Mouse (Mus musculus): ENCODE results near the gene Sult1b1. TPM values are rescaled to one million over a fixed set of nuclear protein-coding genes. Genes with fewer than 3 reads are reported as not detected.

Gene Sult1b1
- 0.91 and 1.2 TPM in 2 replicates for polyA plus RNA-seq (2015; fragmentation: Nextera tagmentation; extraction: Ambion mirVana)

DNA sequence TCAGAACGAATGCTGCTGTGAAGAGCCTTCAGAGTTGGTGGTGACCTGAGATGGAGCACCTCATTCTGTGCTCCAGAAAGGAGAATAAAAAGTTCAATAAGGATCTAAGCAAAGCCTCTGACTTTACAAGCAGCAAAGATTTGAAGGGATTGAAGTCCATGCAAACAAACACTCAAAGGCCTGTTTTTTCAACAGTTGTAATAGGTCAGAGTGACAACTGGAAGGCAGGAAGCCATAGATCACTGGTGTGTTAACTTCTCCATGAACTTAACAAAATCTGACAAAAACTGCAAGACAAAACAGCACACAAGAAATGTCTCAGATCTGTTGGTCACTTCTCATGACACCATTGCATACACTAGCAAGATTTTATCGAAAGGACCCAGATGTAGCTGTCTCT lies at the start of gene Sult1b1:
Gene Sult1b1, minus strand, starts transcription at position 85 of the 400 bp plus-strand sequence.
- Histone ChIP-seq H3K36me3 (replicated peaks) (no peaks in the 10 kb centered on the region), H3K4me3 (replicated peaks) (no peak within 1 kb of the TSS), H3K27me3 (no peaks in the 10 kb centered on the region), H3K4me2 (no peak within 1 kb of the TSS), H3K9me3 (replicated peaks) (no peaks in the 10 kb centered on the region), H3K4me1 (replicated peaks) (no peaks in the 10 kb centered on the region), H3K27ac (replicated peaks) (no peak within 1 kb of the TSS), H3K9ac (no peak within 1 kb of the TSS)
- ATAC-seq (ENCODE audit: insufficient read depth): no peak
- 72% methylated on average over 2 of the region's 2 CpGs for WGBS (ENCODE audit: insufficient replicate concordance)

DNA sequence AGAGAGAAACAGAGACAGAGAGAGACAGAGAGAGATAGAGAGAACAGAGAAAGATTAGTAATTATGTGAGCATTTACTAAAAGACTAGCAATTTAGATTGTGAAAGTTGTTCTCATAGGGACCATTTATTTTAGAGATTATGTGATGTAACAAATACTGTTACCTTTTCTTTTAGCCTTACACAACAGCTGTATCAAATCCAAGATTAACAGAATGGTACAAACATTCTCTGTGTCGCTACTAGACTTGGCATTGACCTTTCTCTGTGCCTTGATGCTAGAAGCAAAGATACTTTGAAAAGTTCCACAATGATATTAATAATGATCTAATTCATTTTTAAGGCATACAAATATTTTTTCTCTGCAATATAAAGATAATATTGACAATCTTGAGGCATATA lies 42.4 kb upstream of the Sult1b1 start:
- WGBS (ENCODE audit: insufficient replicate concordance): 48% methylated on average over 1 of the region's 1 CpGs
- no peak for ATAC-seq (ENCODE audit: insufficient read depth)
- H3K36me3 ChIP-seq (replicated peaks): no peaks in the 10 kb centered on the region

DNA sequence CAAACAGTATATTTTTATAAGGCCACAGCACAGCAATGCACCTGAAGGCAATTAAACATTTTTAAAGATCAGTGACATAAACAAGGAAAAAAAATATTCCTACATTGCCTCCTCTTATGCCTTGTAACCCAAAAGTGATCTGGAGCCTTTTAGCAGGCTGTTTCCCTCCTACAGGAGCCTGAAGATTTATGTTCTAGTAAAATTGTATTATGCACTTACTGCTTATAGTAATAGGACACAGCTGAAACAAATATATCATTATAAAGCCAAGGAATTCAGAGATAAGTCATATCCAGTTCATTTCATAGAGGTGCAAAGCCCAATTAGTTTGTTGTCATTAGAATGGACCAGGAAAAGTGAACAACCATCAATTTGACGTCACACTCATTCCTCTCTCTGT lies 36.2 kb upstream of the Sult1b1 start:
- ATAC-seq (ENCODE audit: insufficient read depth): no peak
- Histone ChIP-seq H3K4me3 (replicated peaks) (no peak overlapping the region), H3K4me1 (replicated peaks) (no peaks in the 10 kb centered on the region), H3K9me3 (replicated peaks) (no peaks in the 10 kb centered on the region), H3K9ac (no peak overlapping the region), H3K4me2 (no peak overlapping the region), H3K27ac (replicated peaks) (no peak overlapping the region), H3K36me3 (replicated peaks) (no peaks in the 10 kb centered on the region), H3K27me3 (no peaks in the 10 kb centered on the region)
- WGBS (ENCODE audit: insufficient replicate concordance): 64% methylated on average over 1 of the region's 1 CpGs

More for the DNA sequence above, 42.4 kb upstream of the Sult1b1 start:
- Histone ChIP-seq H3K4me2 (no peak overlapping the region), H3K27me3 (no peaks in the 10 kb centered on the region), H3K9me3 (replicated peaks) (no peaks in the 10 kb centered on the region), H3K9ac (no peak overlapping the region), H3K4me3 (replicated peaks) (no peak overlapping the region), H3K4me1 (replicated peaks) (no peaks in the 10 kb centered on the region), H3K27ac (replicated peaks) (no peak overlapping the region)

DNA sequence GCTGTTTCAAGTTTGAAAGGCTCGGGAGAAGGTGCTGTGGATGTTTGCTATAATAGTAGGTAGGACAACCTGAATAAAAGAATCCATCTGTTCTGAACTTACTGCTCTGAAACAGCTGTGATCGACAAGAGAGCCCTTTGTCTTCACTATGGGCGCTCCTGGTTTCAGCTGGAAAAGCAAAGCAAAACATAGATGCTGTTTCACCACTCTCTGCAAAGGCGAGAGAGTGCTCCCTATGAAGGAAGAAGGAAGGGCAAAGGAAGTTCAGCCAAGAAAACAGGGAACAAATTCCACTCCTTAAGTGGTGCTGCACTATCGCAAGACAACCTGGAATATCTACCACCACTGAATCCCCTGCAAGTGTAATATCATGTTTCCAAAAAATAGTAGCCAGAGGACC lies 35.5 kb upstream of the Sult1b1 start:
- H3K4me1 ChIP-seq (replicated peaks): no peaks in the 10 kb centered on the region
- H3K4me3 ChIP-seq (replicated peaks): no peak overlapping the region
- H3K27me3 ChIP-seq: no peaks in the 10 kb centered on the region
- WGBS (ENCODE audit: insufficient replicate concordance): 54% methylated on average over 5 of the region's 5 CpGs
- no peaks in the 10 kb centered on the region for H3K36me3 ChIP-seq (replicated peaks)
- ATAC-seq (ENCODE audit: insufficient read depth): no peak
- H3K9ac ChIP-seq: no peak overlapping the region
- no peak overlapping the region for H3K27ac ChIP-seq (replicated peaks)
- H3K9me3 ChIP-seq (replicated peaks): no peaks in the 10 kb centered on the region
- no peak overlapping the region for H3K4me2 ChIP-seq

DNA sequence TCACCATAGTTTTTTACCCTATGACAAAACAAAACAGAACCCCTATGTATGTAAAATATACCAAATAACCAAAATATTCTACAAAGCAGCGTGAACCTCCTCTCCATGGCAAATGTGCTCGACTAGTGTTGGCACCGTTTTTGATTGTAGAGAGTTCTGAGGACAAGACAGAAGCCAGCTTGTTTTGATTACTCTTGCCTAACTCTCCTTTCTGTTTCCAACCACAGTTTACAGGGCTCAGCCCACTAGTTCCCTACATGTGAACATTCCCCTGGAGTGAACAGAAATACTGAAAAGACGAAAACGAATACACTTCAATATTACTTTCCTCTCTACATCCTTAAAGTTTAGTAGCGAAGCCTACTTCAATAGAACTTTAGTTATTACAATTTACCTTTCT lies 34.8 kb upstream of the Sult1b1 start:
- no peak for ATAC-seq (ENCODE audit: insufficient read depth)
- Histone ChIP-seq H3K27ac (replicated peaks) (no peak overlapping the region), H3K4me3 (replicated peaks) (no peak overlapping the region), H3K27me3 (no peaks in the 10 kb centered on the region), H3K4me2 (no peak overlapping the region), H3K4me1 (replicated peaks) (no peaks in the 10 kb centered on the region), H3K36me3 (replicated peaks) (no peaks in the 10 kb centered on the region), H3K9me3 (replicated peaks) (no peaks in the 10 kb centered on the region), H3K9ac (no peak overlapping the region)
- 70% methylated on average over 6 of the region's 6 CpGs for WGBS (ENCODE audit: insufficient replicate concordance)

DNA sequence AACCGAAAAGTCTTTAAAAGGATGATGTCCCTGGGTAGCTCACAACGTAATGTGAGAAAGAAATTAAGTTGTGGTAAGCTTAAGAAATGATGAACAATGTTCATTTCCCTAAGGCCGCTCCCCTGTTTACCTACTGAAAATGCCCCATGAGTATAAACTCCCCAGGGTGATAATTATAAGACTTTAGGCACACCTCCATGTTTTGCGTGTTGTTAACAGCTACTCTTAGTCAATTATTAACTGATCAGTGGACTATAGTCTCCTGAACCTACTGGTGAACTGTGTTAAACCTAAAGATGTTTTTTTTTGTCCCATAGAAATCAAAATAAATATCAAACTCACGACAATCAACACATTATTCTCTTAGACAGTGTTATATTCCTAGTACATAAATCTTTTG lies 30.9 kb upstream of the Sult1b1 start, which contains the start of gene Sult1d1:
Gene Sult1d1, minus strand, starts transcription at position 183 of the 400 bp plus-strand sequence.
- Histone ChIP-seq H3K36me3 (replicated peaks) (no peaks in the 10 kb centered on the region), H3K4me3 (replicated peaks) (no peak within 1 kb of the TSS), H3K4me2 (no peak within 1 kb of the TSS), H3K27ac (replicated peaks) (no peak within 1 kb of the TSS), H3K27me3 (no peaks in the 10 kb centered on the region), H3K4me1 (replicated peaks) (no peaks in the 10 kb centered on the region), H3K9ac (no peak within 1 kb of the TSS), H3K9me3 (replicated peaks) (no peaks in the 10 kb centered on the region)
- ATAC-seq (ENCODE audit: insufficient read depth): no peak
- WGBS (ENCODE audit: insufficient replicate concordance): 53% methylated on average over 5 of the region's 5 CpGs

DNA sequence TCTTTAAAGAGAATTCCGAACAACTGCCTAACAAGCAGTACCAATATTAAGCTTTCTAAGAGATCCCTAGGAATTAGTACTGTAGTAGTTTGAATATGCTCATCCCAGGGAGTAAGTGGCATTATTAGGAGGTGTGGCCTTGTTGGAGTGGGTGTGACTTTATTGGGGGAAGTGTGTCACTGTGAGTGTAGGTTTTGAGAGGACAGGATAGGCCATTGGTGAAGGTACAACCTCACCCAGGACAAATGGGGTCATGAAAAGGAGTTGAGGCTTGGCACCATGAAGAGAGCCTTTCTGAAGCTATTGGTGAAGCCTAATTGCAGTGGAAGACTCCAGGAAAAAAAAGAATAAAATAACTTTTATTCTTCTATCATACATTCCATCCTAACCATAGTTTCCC lies 29.3 kb upstream of the Sult1b1 start:
- no peak for ATAC-seq (ENCODE audit: insufficient read depth)
- WGBS (ENCODE audit: insufficient replicate concordance): 49% methylated on average over 1 of the region's 1 CpGs
- Histone ChIP-seq H3K4me3 (replicated peaks) (no peak overlapping the region), H3K36me3 (replicated peaks) (no peaks in the 10 kb centered on the region), H3K4me1 (replicated peaks) (no peaks in the 10 kb centered on the region), H3K9ac (no peak overlapping the region), H3K27me3 (no peaks in the 10 kb centered on the region), H3K27ac (replicated peaks) (no peak overlapping the region), H3K4me2 (no peak overlapping the region), H3K9me3 (replicated peaks) (no peaks in the 10 kb centered on the region)

DNA sequence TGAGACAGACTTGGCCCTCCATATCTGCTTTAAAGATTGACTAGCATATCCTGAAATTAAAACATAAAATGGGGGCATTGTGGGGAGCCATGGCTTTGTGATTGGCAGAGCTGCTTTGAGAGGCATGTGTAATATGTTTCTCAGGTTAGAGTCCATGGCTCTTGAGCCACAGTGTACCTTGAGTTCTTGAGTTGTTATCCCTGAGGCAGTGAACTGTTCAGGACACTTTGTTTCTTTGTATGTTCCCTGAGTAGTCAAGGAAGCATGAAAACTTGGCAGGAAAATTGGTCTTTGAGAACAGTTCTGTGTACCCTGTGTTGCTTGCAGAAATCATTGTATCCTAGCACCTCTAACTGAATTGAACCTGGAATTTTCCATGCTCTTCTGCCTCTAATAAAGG lies 25.0 kb upstream of the Sult1b1 start:
- no peak overlapping the region for H3K27ac ChIP-seq (replicated peaks)
- no peak overlapping the region for H3K4me2 ChIP-seq
- no peak overlapping the region for H3K9ac ChIP-seq
- H3K4me1 ChIP-seq (replicated peaks): no peaks in the 10 kb centered on the region
- H3K27me3 ChIP-seq: no peaks in the 10 kb centered on the region
- no peak for ATAC-seq (ENCODE audit: insufficient read depth)
- no peaks in the 10 kb centered on the region for H3K9me3 ChIP-seq (replicated peaks)
- H3K36me3 ChIP-seq (replicated peaks): no peaks in the 10 kb centered on the region
- no peak overlapping the region for H3K4me3 ChIP-seq (replicated peaks)

DNA sequence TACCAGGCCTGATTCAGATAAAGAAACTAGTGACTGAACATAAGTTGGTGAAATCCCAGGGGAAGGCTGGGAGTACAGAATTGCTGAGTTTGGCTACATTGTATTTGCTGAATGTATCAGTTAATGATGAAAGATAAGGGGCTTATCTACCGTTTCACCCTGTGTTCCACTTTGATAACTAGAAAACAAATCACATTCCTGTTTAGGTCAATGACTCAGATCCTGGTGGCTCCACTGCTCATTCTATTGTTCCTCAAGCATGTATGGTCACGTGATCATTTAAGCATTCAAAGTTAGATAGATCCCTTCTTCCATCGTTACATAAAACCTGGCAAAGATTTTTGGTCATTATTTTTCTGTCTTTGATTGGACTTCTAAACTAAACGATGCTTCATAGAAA lies 24.5 kb upstream of the Sult1b1 start:
- H3K9ac ChIP-seq: no peak overlapping the region
- WGBS (ENCODE audit: insufficient replicate concordance): 51% methylated on average over 4 of the region's 4 CpGs

DNA sequence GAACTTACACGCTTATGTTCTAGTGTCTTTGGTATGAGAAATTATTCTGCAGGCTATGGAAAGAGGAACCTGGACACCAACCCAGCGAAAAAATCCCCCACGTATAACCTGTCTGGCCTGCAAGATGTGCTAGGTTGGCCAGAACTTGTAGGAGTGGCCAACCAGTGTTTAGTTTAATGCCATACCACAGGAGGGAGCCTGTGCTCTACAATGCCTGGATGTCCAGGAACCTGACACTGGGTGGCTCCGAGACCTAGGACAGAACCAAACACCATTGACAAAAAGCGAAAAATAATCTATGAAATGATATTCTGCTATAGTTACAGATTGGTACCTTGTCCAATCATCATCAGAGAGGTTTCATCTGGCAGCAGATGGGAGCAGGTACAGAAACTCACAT lies 22.1 kb upstream of the Sult1b1 start:
- 55% methylated on average over 5 of the region's 5 CpGs for WGBS (ENCODE audit: insufficient replicate concordance)
- H3K27ac ChIP-seq (replicated peaks): no peak overlapping the region
- no peak overlapping the region for H3K4me2 ChIP-seq
- no peaks in the 10 kb centered on the region for H3K4me1 ChIP-seq (replicated peaks)
- no peak overlapping the region for H3K9ac ChIP-seq
- no peaks in the 10 kb centered on the region for H3K9me3 ChIP-seq (replicated peaks)
- H3K36me3 ChIP-seq (replicated peaks): no peaks in the 10 kb centered on the region
- H3K4me3 ChIP-seq (replicated peaks): no peak overlapping the region
- no peak for ATAC-seq (ENCODE audit: insufficient read depth)
- H3K27me3 ChIP-seq: no peaks in the 10 kb centered on the region

More for the DNA sequence above, 24.5 kb upstream of the Sult1b1 start:
- no peaks in the 10 kb centered on the region for H3K36me3 ChIP-seq (replicated peaks)
- ATAC-seq (ENCODE audit: insufficient read depth): no peak
- H3K27me3 ChIP-seq: no peaks in the 10 kb centered on the region
- no peak overlapping the region for H3K4me3 ChIP-seq (replicated peaks)
- no peak overlapping the region for H3K27ac ChIP-seq (replicated peaks)
- no peaks in the 10 kb centered on the region for H3K4me1 ChIP-seq (replicated peaks)
- no peak overlapping the region for H3K4me2 ChIP-seq
- no peaks in the 10 kb centered on the region for H3K9me3 ChIP-seq (replicated peaks)

DNA sequence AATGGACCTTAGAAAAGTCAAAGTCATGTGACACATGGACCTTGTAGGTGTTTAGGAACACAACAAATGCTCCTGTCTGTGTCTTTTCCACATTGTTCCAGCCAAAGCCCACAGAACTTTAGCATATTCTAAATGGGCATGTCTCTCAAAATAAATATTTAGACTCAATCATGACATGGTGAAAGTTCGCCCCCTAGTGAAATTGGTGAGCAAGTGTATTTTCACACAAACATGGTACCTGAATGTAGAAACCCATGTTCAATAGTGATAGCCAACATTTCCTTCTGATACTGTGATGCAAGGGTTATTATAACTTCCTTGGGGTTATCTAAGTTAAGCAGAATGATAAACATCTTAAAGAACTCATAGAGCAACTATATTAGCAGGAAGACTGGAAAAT lies 12.9 kb upstream of the Sult1b1 start:
- Histone ChIP-seq H3K9ac (no peak overlapping the region), H3K4me3 (replicated peaks) (no peak overlapping the region), H3K27me3 (no peaks in the 10 kb centered on the region), H3K4me2 (no peak overlapping the region), H3K27ac (replicated peaks) (no peak overlapping the region), H3K4me1 (replicated peaks) (no peaks in the 10 kb centered on the region), H3K36me3 (replicated peaks) (no peaks in the 10 kb centered on the region), H3K9me3 (replicated peaks) (no peaks in the 10 kb centered on the region)
- WGBS (ENCODE audit: insufficient replicate concordance): 24% methylated on average over 1 of the region's 1 CpGs
- no peak for ATAC-seq (ENCODE audit: insufficient read depth)

DNA sequence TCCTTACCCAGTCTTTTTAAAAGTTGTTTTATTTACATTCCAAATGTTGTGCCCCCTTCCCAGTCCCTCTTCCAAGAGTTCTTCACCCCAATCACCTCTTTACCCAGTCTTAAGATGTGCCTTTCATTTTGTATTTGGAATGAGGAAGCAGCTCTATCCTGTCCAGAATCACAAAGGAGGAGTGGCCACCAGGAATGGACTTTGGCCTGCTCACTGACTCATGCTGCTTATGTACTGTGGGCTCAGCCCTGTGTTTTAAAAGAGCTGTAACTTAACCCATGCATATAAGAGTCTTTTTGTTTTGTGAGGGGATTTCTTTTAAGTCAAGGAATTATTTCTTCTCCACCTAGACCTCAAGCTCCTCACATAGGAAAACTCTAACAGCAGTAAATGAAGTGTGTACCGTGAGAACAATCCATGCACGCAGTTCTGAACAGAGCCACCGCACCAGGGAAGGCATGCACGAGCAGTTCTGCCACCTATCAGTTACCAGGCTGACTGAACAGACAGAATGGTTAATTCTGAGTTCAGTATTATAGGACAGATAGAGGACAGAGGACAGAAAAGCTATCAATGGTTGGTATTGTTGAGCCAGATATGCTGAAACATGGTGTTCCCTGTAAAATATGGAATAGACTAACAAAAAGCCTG lies 1.9 kb downstream of the Sult1b1 start:
- no peaks in the 10 kb centered on the region for H3K4me1 ChIP-seq (replicated peaks)
- no peaks in the 10 kb centered on the region for H3K9me3 ChIP-seq (replicated peaks)
- H3K9ac ChIP-seq: no peak overlapping the region
- WGBS (ENCODE audit: insufficient replicate concordance): 54% methylated on average over 4 of the region's 4 CpGs
- peak overlapping the region; percentile 38; the same call in 1 of the 2 replicates for H3K27ac ChIP-seq (replicated peaks)
- H3K4me2 ChIP-seq: no peak overlapping the region
- no peak overlapping the region for H3K4me3 ChIP-seq (replicated peaks)
- no peaks in the 10 kb centered on the region for H3K36me3 ChIP-seq (replicated peaks)
- peak; percentile 73 for ATAC-seq (ENCODE audit: insufficient read depth)
- H3K27me3 ChIP-seq: no peaks in the 10 kb centered on the region

Measured in liver, embryonic 15.5 days (tissue).